Mouse (Mus musculus): ENCODE results near the gene Masp2. TPM values are rescaled to one million over a fixed set of nuclear protein-coding genes. Genes with fewer than 3 reads are reported as not detected.

Gene Masp2
- total and polyA plus RNA-seq, 2 experiments from 2014 or later, result 0.33 TPM; not detected in 1

DNA sequence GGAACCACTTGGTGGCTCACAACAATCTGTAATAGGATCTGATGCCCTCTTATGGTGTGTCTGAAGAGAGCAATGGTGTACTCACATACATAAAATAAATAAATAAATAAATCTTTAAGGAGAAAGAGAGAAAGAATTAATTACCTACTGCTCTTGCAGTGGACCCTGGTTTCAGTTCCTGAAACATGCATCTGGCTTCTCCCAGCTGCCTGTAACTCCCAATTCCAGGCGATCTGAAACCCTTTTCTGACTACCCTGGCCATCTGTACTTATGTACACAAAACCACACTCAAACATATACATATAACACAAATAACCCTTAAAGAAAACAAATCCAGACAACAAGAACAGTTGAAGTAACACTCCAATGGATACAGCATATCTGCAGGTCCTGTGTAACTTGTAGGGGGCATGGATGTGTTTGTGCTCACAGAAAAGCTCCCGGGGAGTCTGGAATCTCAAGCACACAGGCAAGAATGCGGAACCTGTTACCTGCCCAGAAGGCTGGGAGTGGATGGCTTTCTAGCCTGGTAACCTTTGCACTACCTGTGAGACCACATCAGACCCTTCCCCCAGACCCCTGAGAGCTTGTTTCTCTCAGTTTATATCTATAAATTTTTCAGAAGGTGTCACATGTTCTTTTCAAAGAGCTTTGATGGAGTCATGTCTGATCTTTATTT lies 29.8 kb downstream of the Masp2 start:
- no peak for DNase-seq (ENCODE audit: low spot score)
- no peak for TF ChIP-seq CTCF (IDR thresholded peaks at IDR 0.05)
- no peak overlapping the region for H3K4me2 ChIP-seq (ENCODE audit: low read depth, low read length, poor library complexity, severe bottlenecking)
- H3K4me1 ChIP-seq (ENCODE audit: insufficient read depth, low read length), result no peaks in the 10 kb centered on the region
- WGBS, result 73% methylated on average over 3 of the region's 3 CpGs
- H3K4me3 ChIP-seq (ENCODE audit: low read depth, low read length), result no peak overlapping the region
- no peaks in the 10 kb centered on the region for H3K27me3 ChIP-seq (ENCODE audit: insufficient read depth, low read length)
- no peak for ATAC-seq (ENCODE audit: low FRiP score)
- H3K27ac ChIP-seq (ENCODE audit: low read depth, low read length), result no peak overlapping the region
- no peak overlapping the region for H3K9ac ChIP-seq (replicated peaks; ENCODE audit: low read length, poor library complexity, severe bottlenecking)
- no peaks in the 10 kb centered on the region for H3K9me3 ChIP-seq (ENCODE audit: low read length)
- H3K36me3 ChIP-seq (ENCODE audit: insufficient read depth, low read length), result no peaks in the 10 kb centered on the region

GRCm38 (mm10) chr4:148633395-148634061 lies 31.2 kb downstream of the Masp2 start:
- WGBS, result 61% methylated on average over 2 of the region's 2 CpGs
- Histone ChIP-seq H3K27me3 (ENCODE audit: insufficient read depth, low read length) (no peaks in the 10 kb centered on the region), H3K4me3 (ENCODE audit: low read depth, low read length) (no peak overlapping the region), H3K27ac (ENCODE audit: low read depth, low read length) (no peak overlapping the region), H3K9ac (replicated peaks; ENCODE audit: low read length, poor library complexity, severe bottlenecking) (no peak overlapping the region), H3K4me1 (ENCODE audit: insufficient read depth, low read length) (no peaks in the 10 kb centered on the region), H3K4me2 (ENCODE audit: low read depth, low read length, poor library complexity, severe bottlenecking) (no peak overlapping the region), H3K36me3 (ENCODE audit: insufficient read depth, low read length) (no peaks in the 10 kb centered on the region), H3K9me3 (ENCODE audit: low read length) (no peaks in the 10 kb centered on the region)
- TF ChIP-seq CTCF (IDR thresholded peaks at IDR 0.05), result no peak
- DNase-seq (ENCODE audit: low spot score) (no peak), ATAC-seq (ENCODE audit: low FRiP score) (no peak)

- Histone ChIP-seq H3K27ac (ENCODE audit: low read depth, low read length) (no peak overlapping the region), H3K4me2 (ENCODE audit: low read depth, low read length, poor library complexity, severe bottlenecking) (no peak overlapping the region), H3K4me3 (ENCODE audit: low read depth, low read length) (no peak overlapping the region), H3K27me3 (ENCODE audit: insufficient read depth, low read length) (no peaks in the 10 kb centered on the region), H3K9me3 (ENCODE audit: low read length) (no peaks in the 10 kb centered on the region), H3K9ac (replicated peaks; ENCODE audit: low read length, poor library complexity, severe bottlenecking) (no peak overlapping the region), H3K36me3 (ENCODE audit: insufficient read depth, low read length) (no peaks in the 10 kb centered on the region), H3K4me1 (ENCODE audit: insufficient read depth, low read length) (no peaks in the 10 kb centered on the region)
- TF ChIP-seq CTCF (IDR thresholded peaks at IDR 0.05), result no peak
- no peak for ATAC-seq (ENCODE audit: low FRiP score)
- WGBS, result 81% methylated on average over 2 of the region's 2 CpGs
- DNase-seq (ENCODE audit: low spot score), result no peak
These were observed 33.0 kb downstream of the Masp2 start for GRCm38 (mm10) chr4:148635309-148635708.

- Histone ChIP-seq H3K27ac (ENCODE audit: low read depth, low read length) (no peak overlapping the region), H3K36me3 (ENCODE audit: insufficient read depth, low read length) (no peaks in the 10 kb centered on the region), H3K9ac (replicated peaks; ENCODE audit: low read length, poor library complexity, severe bottlenecking) (no peak overlapping the region), H3K4me1 (ENCODE audit: insufficient read depth, low read length) (no peaks in the 10 kb centered on the region), H3K9me3 (ENCODE audit: low read length) (no peaks in the 10 kb centered on the region), H3K4me2 (ENCODE audit: low read depth, low read length, poor library complexity, severe bottlenecking) (no peak overlapping the region), H3K27me3 (ENCODE audit: insufficient read depth, low read length) (no peaks in the 10 kb centered on the region), H3K4me3 (ENCODE audit: low read depth, low read length) (no peak overlapping the region)
- no peak for DNase-seq (ENCODE audit: low spot score)
- ATAC-seq (ENCODE audit: low FRiP score), result no peak
- no peak for TF ChIP-seq CTCF (IDR thresholded peaks at IDR 0.05)
- 66% methylated on average over 9 of the region's 9 CpGs for WGBS
These were observed 35.9 kb downstream of the Masp2 start for GRCm38 (mm10) chr4:148638302-148638701.

DNA sequence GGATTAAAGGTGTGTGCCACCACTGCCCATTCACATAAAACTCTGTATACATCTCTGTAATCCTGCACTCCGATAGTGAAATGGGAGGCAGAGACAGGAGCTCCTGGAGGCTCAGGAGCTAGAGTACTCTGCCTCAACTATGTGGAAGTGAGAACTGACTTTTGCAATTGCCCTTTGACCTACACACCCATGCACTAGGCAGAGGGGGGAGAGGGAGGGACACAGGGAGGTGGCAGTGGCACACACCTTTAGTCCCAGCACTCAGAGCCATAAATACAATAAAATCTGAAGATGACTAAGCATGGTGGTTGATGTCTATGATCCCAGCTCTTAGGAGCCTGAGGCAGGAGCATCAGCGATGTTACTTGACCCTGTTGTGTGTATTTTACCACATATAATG lies 37.1 kb downstream of the Masp2 start:
- Histone ChIP-seq H3K9ac (replicated peaks; ENCODE audit: low read length, poor library complexity, severe bottlenecking) (no peak overlapping the region), H3K36me3 (ENCODE audit: insufficient read depth, low read length) (no peaks in the 10 kb centered on the region), H3K9me3 (ENCODE audit: low read length) (no peaks in the 10 kb centered on the region), H3K4me3 (ENCODE audit: low read depth, low read length) (no peak overlapping the region), H3K27ac (ENCODE audit: low read depth, low read length) (no peak overlapping the region), H3K4me1 (ENCODE audit: insufficient read depth, low read length) (no peaks in the 10 kb centered on the region), H3K27me3 (ENCODE audit: insufficient read depth, low read length) (no peaks in the 10 kb centered on the region), H3K4me2 (ENCODE audit: low read depth, low read length, poor library complexity, severe bottlenecking) (no peak overlapping the region)
- no peak for ATAC-seq (ENCODE audit: low FRiP score)
- no peak for TF ChIP-seq CTCF (IDR thresholded peaks at IDR 0.05)
- DNase-seq (ENCODE audit: low spot score), result no peak
- 89% methylated on average over 2 of the region's 2 CpGs for WGBS

GRCm38 (mm10) chr4:148641121-148641520 lies 38.8 kb downstream of the Masp2 start:
- no peak overlapping the region for H3K4me3 ChIP-seq (ENCODE audit: low read depth, low read length)
- WGBS, result 71% methylated on average over 5 of the region's 5 CpGs
- no peaks in the 10 kb centered on the region for H3K36me3 ChIP-seq (ENCODE audit: insufficient read depth, low read length)
- H3K4me1 ChIP-seq (ENCODE audit: insufficient read depth, low read length), result no peaks in the 10 kb centered on the region
- no peaks in the 10 kb centered on the region for H3K27me3 ChIP-seq (ENCODE audit: insufficient read depth, low read length)
- H3K9ac ChIP-seq (replicated peaks; ENCODE audit: low read length, poor library complexity, severe bottlenecking), result no peak overlapping the region
- DNase-seq (ENCODE audit: low spot score), result no peak
- no peak for ATAC-seq (ENCODE audit: low FRiP score)
- H3K9me3 ChIP-seq (ENCODE audit: low read length), result no peaks in the 10 kb centered on the region
- no peak for TF ChIP-seq CTCF (IDR thresholded peaks at IDR 0.05)
- no peak overlapping the region for H3K27ac ChIP-seq (ENCODE audit: low read depth, low read length)
- H3K4me2 ChIP-seq (ENCODE audit: low read depth, low read length, poor library complexity, severe bottlenecking), result no peak overlapping the region

All from midbrain, postnatal 0 days (tissue).